Mouse (Mus musculus) stomach, embryonic 14.5 days (tissue): ENCODE data around the gene Mecr. TPM values are rescaled to one million over a fixed set of nuclear protein-coding genes. Genes with fewer than 3 reads are reported as not detected.

Experiments used
- ATAC-seq: fragments of 200-750 bp; cut with Nextera tagmentation; 2 replicates; pipeline ENCODE4 v1.8.0; 2017; ENCODE audit warnings: low read depth, moderate TSS enrichment; ENCODE audit not compliant: insufficient number of reproducible peaks, insufficient read depth, low FRiP score
- H3K27ac ChIP-seq: fragments of 300-500 bp; sonication (generic); 2 replicates; pipeline ENCODE4 v1.5.1; 2014; ENCODE audit warnings: mild to moderate bottlenecking, low read length, moderate library complexity, mixed read lengths
- H3K27me3 ChIP-seq: fragments of 300-500 bp; sonication (generic); 2 replicates; pipeline ENCODE4 v1.6.1; 2014; ENCODE audit warnings: low read length, control low read depth, mixed read lengths; ENCODE audit not compliant: control insufficient read depth, insufficient read depth
- H3K36me3 ChIP-seq: fragments of 300-500 bp; sonication (generic); 2 replicates; pipeline ENCODE4 v1.6.1; 2014; ENCODE audit warnings: mild to moderate bottlenecking, control low read depth, low read length, moderate library complexity, mixed read lengths; ENCODE audit not compliant: control insufficient read depth, insufficient read depth
- H3K4me1 ChIP-seq: fragments of 300-500 bp; sonication (generic); 2 replicates; pipeline ENCODE4 v1.6.1; 2014; ENCODE audit warnings: low read length, control low read depth, mixed read lengths; ENCODE audit not compliant: control insufficient read depth, insufficient read depth
- H3K4me2 ChIP-seq: fragments of 300-500 bp; sonication (generic); replicated peaks from 2 replicates; pipeline ENCODE4 v1.6.1; 2014; ENCODE audit warnings: low read depth, low read length, control low read depth
- H3K4me3 ChIP-seq: fragments of 300-500 bp; sonication (generic); 2 replicates; pipeline ENCODE4 v1.5.1; 2014; ENCODE audit warnings: low read depth, low read length, control low read depth
- H3K9ac ChIP-seq: fragments of 300-500 bp; sonication (generic); replicated peaks from 2 replicates; pipeline ENCODE4 v1.6.1; 2014; ENCODE audit warnings: low read depth, mild to moderate bottlenecking, control low read depth, low read length, moderate library complexity, mixed read lengths
- H3K9me3 ChIP-seq: fragments of 300-500 bp; sonication (generic); 2 replicates; pipeline ENCODE4 v1.6.1; 2016; ENCODE audit warnings: low read depth, low read length, control low read depth; ENCODE audit not compliant: control insufficient read depth
- WGBS: fragments of 180-500 bp; shearing (Covaris S2); extraction: QIAGEN DNeasy Blood & Tissue Kit; methylation state at CpG from one replicate; pipeline ENCODE4 v1.1.7; 2014; 5-methylcytosine and 5-hydroxymethylcytosine counted together
- polyA plus RNA-seq: library from polyadenylated mRNA; unstranded; fragments of >200 nt; fragmentation: Nextera tagmentation; extraction: Ambion mirVana; gene quantifications from 2 replicates; pipeline ENCODE4 v1.2.1, GENCODE M21; 2014

Gene Mecr
- polyA plus RNA-seq, 1 experiment from 2014 or later: 47.6 TPM

GRCm38 (mm10) chr4:131906423-131906822 lies 63.2 kb downstream of the Mecr start:
- ATAC-seq: peak; percentile 49
- Histone ChIP-seq H3K27ac (no peak overlapping the region), H3K9me3 (no peaks in the 10 kb centered on the region), H3K9ac (no peak overlapping the region), H3K36me3 (peaks cover 12% of the 10 kb centered on the region), H3K4me3 (no peak overlapping the region), H3K4me2 (no peak overlapping the region), H3K4me1 (0 out of 2 replicates have a peak, but pooled peaks cover 4% of the 10 kb centered on the region), H3K27me3 (no peaks in the 10 kb centered on the region)
- 38% methylated on average over 6 of the region's 6 CpGs for WGBS

- Histone ChIP-seq H3K27ac (no peak overlapping the region), H3K9ac (no peak overlapping the region), H3K4me2 (no peak overlapping the region), H3K27me3 (no peaks in the 10 kb centered on the region), H3K4me1 (0 out of 2 replicates have a peak, but pooled peaks cover 4% of the 10 kb centered on the region), H3K9me3 (no peaks in the 10 kb centered on the region), H3K36me3 (no peaks in the 10 kb centered on the region; the same call in 1 of the 2 replicates), H3K4me3 (no peak overlapping the region)
- ATAC-seq: no peak
- 95% methylated on average over 3 of the region's 3 CpGs for WGBS
Measured at GRCm38 (mm10) chr4:131907912-131908311, 64.6 kb downstream of the Mecr start.

- 7% methylated on average over 19 of the region's 21 CpGs for WGBS
- Histone ChIP-seq H3K9ac (no peak overlapping the region), H3K4me2 (peak overlapping the region; percentile 26), H3K4me1 (peaks cover 13% of the 10 kb centered on the region; the same call in 1 of the 2 replicates), H3K36me3 (no peaks in the 10 kb centered on the region; the same call in 1 of the 2 replicates), H3K4me3 (no peak overlapping the region), H3K27me3 (peaks cover under 1% of the 10 kb centered on the region; the same call in 1 of the 2 replicates), H3K27ac (no peak overlapping the region), H3K9me3 (no peaks in the 10 kb centered on the region)
- ATAC-seq: no peak
Measured at GRCm38 (mm10) chr4:131910237-131910994, 67.1 kb downstream of the Mecr start.

GRCm38 (mm10) chr4:131911521-131911920 lies 68.3 kb downstream of the Mecr start:
- Histone ChIP-seq H3K27me3 (peaks cover 10% of the 10 kb centered on the region), H3K27ac (no peak overlapping the region), H3K9me3 (no peaks in the 10 kb centered on the region), H3K4me2 (no peak overlapping the region), H3K9ac (no peak overlapping the region), H3K36me3 (no peaks in the 10 kb centered on the region), H3K4me3 (no peak overlapping the region), H3K4me1 (peaks cover 16% of the 10 kb centered on the region; the same call in 1 of the 2 replicates)
- no peak for ATAC-seq
- WGBS: 51% methylated on average over 3 of the region's 5 CpGs

GRCm38 (mm10) chr4:131913526-131913925 lies 70.3 kb downstream of the Mecr start:
- no peak overlapping the region for H3K4me3 ChIP-seq
- H3K36me3 ChIP-seq: no peaks in the 10 kb centered on the region
- ATAC-seq: no peak
- 58% methylated on average over 10 of the region's 10 CpGs for WGBS
- peaks cover 13% of the 10 kb centered on the region for H3K27me3 ChIP-seq
- no peak overlapping the region for H3K4me2 ChIP-seq
- H3K4me1 ChIP-seq: peaks cover 19% of the 10 kb centered on the region; the same call in 1 of the 2 replicates
- H3K9me3 ChIP-seq: no peaks in the 10 kb centered on the region
- H3K27ac ChIP-seq: no peak overlapping the region
- H3K9ac ChIP-seq: no peak overlapping the region

- Histone ChIP-seq H3K27ac (no peak overlapping the region), H3K4me3 (no peak overlapping the region), H3K9me3 (no peaks in the 10 kb centered on the region), H3K27me3 (peaks cover 13% of the 10 kb centered on the region), H3K36me3 (no peaks in the 10 kb centered on the region), H3K9ac (no peak overlapping the region), H3K4me1 (peaks cover 25% of the 10 kb centered on the region), H3K4me2 (no peak overlapping the region)
- ATAC-seq: no peak
- WGBS: 15% methylated on average over 9 of the region's 9 CpGs
Measured at GRCm38 (mm10) chr4:131914046-131914643, 70.9 kb downstream of the Mecr start.

- Histone ChIP-seq H3K4me3 (peak overlapping the region; percentile 22), H3K27ac (no peak overlapping the region), H3K9me3 (no peaks in the 10 kb centered on the region), H3K9ac (0 out of 2 replicates have a peak overlapping the region, but pooled peaks have one; percentile 12), H3K27me3 (peaks cover 13% of the 10 kb centered on the region), H3K4me2 (peak overlapping the region; percentile 46), H3K4me1 (peaks cover 33% of the 10 kb centered on the region), H3K36me3 (no peaks in the 10 kb centered on the region)
- WGBS: 5% methylated on average over 31 of the region's 31 CpGs
- no peak for ATAC-seq
Measured at GRCm38 (mm10) chr4:131914891-131915469, 71.7 kb downstream of the Mecr start.

GRCm38 (mm10) chr4:131915821-131916328 lies 72.6 kb downstream of the Mecr start:
- ATAC-seq: no peak
- Histone ChIP-seq H3K9ac (no peak overlapping the region), H3K27me3 (peaks cover 13% of the 10 kb centered on the region)

More at GRCm38 (mm10) chr4:131915821-131916328, 72.6 kb downstream of the Mecr start:
- no peak overlapping the region for H3K4me3 ChIP-seq
- H3K4me2 ChIP-seq: 0 out of 2 replicates have a peak overlapping the region, but pooled peaks have one; percentile 46
- H3K4me1 ChIP-seq: peaks cover 35% of the 10 kb centered on the region
- H3K27ac ChIP-seq: no peak overlapping the region
- WGBS: 41% methylated on average over 13 of the region's 13 CpGs
- no peaks in the 10 kb centered on the region for H3K9me3 ChIP-seq
- no peaks in the 10 kb centered on the region for H3K36me3 ChIP-seq
